17 mouse cellular contexts compared by ENCODE assay signal in genomic region chr17:14501341-14501740, GRCm38 (mm10).
DNase-seq lines count a peak whose midpoint lies in the region.
"Had no signal": no experiment of that assay in that cellular context is flagged by ENCODE, and none has a peak within 500 bp of the region (broad histone marks: within the 10 kb centered on the region; RNA-seq: fewer than 3 reads in every experiment).

No protein-coding gene starts in this region.

- peak; percentile 93 for DNase-seq in heart, adult 11 months
- DNase-seq in heart, postnatal 36 days: no peak
- peak; percentile 17 for DNase-seq in heart, postnatal 25 days (ENCODE audit: low spot score)
- DNase-seq in heart, adult 8-10 months (ENCODE audit: low spot score): no peak
- DNase-seq in fibroblast of lung, adult 2 months (ENCODE audit: low read depth): peak; percentile 57
- peak; percentile 15 for DNase-seq in skeletal muscle tissue, adult 2 months (ENCODE audit: low read depth, low spot score)
- no peak for DNase-seq in frontal cortex, postnatal 14 days (ENCODE audit: low spot score in 2 of 2)
- DNase-seq: adrenal gland, adult 8-10 months; adrenal gland, postnatal 25 days; cerebellum, adult 11-12 months; cerebellum, adult 8-10 months; cerebellum, postnatal 10 days; cerebellum, postnatal 36 days; embryo, embryonic 11 days; gastrocnemius, postnatal 14 days; kidney, adult 18-20 months; kidney, adult 9 months had no signal

- intact Hi-C loops in heart, postnatal 36 days (cut with DNase I): no loop called here
- intact Hi-C loops in heart, postnatal 25 days (cut with DNase I): no loop called here

Comparison
In these comparisons a context has a peak if more than half of its experiments do, and no peak if none do; other contexts are left out.
1. DNase-seq: peak in heart, adult 11 months (single experiment), heart, postnatal 25 days (single experiment), fibroblast of lung, adult 2 months (single experiment) and skeletal muscle tissue, adult 2 months (single experiment); none in heart, postnatal 36 days (0 of 2), heart, adult 8-10 months (single experiment) and frontal cortex, postnatal 14 days (0 of 2).